Mouse (Mus musculus) granulocyte monocyte progenitor cell, adult 5-6 weeks (primary cell): Measurements from ENCODE around the gene Mboat2. TPM values are rescaled to one million over a fixed set of nuclear protein-coding genes. Genes with fewer than 3 reads are reported as not detected.

Experiments used
- ATAC-seq: replicated peaks from 2 replicates; pipeline ENCODE4 v1.8.0; 2016; ENCODE audit warnings: mild to moderate bottlenecking, moderate TSS enrichment, inconsistent platforms; ENCODE audit not compliant: poor library complexity, severe bottlenecking
- total RNA-seq, 2 experiments: library from RNA; stranded (forward) in 1 of 2; stranded (reverse) in 1 of 2; fragments of 200-712, 200-1000 nt in 1 of 2; fragments of >200 nt in 1 of 2; fragmentation: Nextera tagmentation in 1 of 2; gene quantifications; 2 replicates each; pipeline ENCODE4 v1.2.3; 2014 to 2017

Gene Mboat2
- total RNA-seq (2014; fragmentation: Nextera tagmentation) (0.39 and 0.70 TPM in 2 replicates), total RNA-seq (2017) (0.47 and 0.98 TPM in 2 replicates)

DNA sequence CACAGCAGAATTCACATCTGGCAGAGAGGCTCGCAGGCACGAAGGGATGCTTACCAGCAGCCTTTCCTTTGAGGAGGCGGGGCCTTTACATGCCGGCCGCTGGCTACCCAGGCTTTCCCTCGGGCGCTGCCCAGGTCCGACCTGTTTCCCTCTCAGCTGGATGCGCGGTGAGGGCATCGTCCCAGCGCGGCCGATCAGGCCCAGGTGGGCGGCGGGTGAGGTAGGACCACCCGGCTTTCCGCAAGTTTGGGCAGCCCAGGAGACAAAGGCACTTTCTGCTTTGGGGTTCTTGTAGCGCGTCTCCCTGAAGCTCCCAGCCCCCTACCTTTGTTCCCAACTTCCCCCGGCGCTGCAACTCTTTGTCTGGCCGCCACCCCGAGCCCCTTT, at the start of gene Mboat2:
Mboat2 (plus strand) TSS at position 114 of the 387 bp plus-strand sequence.
- ATAC-seq = peak; percentile 39

DNA sequence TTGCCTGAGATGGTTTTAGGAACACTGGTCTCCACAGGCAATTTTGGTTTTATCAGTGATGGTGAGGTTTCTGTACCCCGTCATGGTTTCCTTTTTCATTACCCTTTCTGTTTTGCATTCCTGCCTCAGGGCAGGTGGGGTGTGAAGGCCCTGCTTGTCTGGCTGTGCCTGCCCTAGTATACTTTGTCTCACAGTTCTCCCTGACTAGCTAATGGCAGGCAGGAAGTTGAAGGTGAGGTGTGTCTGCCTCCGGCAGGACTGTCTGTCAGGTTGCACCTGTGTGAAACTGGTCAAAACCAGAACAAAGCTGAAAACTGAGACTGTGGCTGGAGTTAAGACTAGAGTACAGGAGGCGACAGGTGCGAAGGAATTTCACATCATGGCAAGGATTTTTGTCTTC, 46.9 kb upstream of the Mboat2 start:
- no peak for ATAC-seq

DNA sequence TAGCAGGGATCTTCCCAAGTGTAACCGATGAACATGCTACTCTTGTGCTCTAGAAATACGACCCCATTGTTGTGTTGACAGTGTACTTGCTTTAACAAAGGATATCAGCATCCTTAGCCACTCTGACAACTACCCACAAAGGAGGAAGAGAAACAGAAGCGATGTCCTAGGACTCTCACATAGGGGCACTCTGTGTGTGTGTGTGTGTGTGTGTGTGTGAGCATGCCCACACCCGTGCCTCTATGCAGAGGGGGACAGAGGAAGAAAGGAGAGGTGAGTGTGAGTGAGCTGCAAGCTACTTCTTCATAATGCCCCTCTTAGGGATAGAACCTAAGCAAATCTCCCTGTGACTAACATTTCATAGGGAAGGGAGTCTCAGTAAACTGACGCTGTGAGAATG, 44.8 kb upstream of the Mboat2 start:
- ATAC-seq = peak; percentile 91

DNA sequence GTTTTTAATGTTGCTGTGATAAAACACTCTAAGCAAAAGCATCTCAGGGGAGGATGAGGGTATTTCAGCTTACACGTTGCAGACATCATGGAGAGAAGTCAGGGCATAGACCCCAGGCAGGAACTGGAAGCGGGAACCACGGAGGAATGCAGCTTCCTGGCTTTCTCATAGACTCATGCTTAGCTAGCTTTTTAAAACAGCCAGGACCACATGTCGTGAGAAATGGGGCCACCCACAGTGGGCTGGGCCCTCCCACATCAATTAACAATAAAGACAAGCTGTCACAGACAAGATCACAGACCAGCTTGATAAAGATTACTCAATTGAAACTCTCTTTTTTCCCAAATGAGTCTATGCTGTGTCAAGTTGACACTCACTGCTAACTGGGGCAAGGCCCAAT, 44.4 kb upstream of the Mboat2 start:
- peak; percentile 19; the same call in 1 of the 2 replicates for ATAC-seq

DNA sequence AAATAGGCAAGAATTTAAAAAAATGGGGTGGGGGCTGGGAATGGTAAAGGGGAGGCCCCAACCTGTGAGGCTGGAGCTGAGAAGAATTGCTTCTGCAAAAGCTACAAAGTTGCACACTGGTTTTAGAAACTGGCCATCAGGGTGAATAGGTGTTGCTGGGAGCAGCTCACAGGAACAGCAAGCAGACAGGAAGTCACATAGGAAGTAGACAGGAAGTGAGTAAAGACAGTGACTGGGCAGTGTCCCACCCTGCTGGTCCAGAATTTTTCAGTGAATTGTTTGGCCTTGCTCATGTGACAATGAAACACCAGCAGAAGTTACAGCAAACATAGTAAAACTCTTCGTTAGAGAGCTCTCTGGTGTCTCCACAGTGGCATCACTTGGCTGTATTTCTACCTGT, 41.0 kb upstream of the Mboat2 start:
- peak; percentile 50 for ATAC-seq

DNA sequence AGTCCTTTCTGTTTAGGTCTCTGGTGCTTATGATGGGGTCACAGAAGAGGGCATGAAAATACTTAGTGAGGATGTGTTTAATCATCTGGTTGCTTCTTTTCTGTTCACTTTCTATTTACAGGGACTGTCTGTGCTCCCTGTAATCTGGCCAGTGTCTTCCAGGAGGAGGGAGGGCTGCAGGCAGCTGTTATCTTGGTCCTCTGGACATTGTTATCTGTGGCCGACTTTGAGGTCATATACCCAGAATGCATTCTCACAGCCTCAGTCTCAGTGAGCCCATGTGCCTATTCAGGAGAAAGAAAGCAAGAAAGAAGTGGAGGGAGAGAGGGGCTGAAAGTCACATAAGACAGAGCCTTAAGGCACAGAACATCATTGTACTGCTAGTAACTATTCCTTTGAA, 19.4 kb upstream of the Mboat2 start:
- no peak for ATAC-seq

DNA sequence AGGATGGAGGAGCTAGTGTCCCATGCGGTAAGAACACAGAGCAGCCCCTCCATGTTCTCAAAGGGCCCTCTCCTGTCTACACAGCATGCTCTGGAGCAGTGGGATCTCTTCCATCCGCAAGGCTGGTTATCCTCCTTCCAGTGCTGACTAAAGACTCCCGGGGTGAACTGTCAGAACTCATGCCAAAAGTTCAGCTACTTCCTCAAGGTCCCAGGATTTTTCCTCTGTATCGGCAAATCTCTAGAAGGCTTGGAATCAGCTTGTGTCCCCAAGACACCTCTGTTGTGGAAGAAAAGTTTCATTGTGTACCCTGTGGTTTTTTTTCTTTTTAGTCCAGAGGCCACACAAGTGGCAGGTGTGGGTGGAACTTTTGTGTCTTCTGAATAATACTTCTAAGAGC, 18.8 kb upstream of the Mboat2 start:
- ATAC-seq = no peak

DNA sequence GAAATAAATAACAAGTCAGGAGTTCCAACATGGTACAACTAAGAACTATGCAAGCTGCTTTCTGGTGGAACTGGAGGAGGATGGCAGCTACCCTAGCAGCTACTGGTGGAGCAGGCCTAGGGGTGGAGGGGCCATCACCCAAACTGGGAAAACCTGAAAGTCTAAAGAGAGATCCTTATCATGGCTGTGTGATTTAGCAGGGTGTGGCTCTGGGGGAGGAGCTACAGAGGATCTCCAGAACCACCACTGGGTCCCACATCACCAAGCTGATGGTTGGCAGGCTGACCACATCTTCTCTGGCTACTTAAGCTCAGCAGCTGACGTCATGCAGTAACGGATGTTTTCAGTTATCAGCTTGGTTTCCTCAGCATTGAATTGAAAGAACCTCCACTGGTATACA, 7.8 kb upstream of the Mboat2 start:
- no peak for ATAC-seq

DNA sequence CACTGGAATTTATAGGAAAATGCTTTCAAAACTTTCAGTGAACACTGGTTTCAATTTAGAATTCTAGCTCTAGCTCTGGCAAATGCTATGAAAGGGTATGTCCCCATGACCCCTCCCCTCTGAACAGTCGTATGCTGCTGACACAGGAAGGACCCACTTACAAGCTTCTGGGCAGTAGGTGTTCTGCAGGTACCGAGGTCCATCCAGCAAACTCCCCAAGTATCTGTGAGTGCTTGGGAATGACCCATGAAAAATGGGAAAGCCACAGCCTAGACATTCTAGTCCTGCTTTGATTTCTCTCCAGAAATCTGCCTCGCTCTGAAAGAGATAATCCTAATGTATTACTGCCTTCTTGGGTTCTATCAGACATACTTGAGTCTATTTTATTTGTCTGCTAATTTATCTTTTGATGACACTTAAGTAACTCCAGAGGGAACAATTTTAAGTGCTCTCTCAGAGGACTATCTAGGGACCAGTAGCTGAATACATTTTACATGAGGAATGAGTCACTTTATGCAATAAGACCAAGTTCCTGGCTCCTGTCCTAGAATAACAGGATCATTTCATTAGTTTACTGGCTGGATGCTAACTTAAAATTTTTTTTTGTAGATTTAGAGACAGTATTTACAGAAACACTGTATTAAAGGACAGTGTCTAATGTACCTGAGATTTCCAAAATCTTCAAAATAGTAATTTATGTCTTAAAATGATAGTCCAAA, 6.9 kb upstream of the Mboat2 start:
- ATAC-seq = no peak

DNA sequence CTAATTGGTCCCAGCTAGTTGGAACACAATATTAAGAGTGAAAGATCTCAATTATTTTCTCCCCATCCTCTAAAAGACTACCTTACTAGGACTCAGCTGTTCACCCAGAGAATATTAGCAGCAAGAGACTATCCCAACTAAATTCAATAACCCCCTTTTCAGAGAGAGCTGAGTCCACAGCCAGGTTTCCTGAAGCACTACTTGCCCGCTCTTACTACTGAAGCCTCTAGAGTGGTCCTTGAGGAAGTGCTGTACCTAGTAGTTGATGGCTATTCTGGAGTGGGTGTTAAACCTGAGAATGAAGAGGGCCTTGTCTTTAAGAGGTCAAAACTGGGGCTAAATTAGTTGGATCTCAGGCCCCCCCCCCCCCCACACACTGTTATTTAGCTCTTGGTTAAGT, 593 bp upstream of the Mboat2 start:
- no peak for ATAC-seq

DNA sequence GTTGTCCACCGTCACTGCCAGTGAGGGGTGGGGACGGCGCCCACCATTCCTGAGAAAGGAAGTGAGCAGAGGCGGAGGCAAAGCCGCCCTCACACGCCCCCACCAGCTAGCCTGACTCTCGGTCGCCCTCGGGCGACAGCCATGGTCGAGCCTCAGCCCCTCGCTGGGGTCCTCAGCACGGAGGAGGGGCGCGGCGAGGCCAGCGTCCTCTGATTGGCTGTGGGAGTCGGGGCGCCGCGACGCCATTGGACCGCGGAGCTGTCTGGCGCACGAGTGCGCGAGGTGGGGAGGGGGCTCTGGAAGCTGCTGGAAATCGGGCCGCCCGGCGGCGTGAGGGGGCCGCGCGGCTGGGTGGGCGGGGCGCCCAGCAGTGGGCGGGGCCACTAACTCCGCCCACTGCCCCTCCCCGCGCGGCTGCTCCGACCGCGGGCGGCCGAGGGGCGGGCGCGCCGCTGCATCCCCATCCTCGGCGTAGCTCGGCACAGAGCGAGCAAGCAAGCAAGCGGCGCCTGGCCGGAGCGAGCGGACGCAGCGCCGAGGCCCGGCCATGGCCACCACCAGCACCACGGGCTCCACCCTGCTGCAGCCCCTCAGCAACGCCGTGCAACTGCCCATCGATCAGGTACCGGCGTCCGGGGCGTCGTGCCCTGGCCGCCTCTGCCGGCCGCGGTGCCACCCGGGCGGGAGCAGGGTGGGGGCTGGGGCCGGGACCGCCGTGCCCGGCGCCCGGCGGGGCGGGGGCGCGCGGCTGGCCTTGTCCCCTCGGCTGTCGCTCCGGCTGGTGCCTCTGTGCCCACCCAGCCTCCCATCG, 679 bp downstream of the Mboat2 start:
- peak; percentile 83 for ATAC-seq

DNA sequence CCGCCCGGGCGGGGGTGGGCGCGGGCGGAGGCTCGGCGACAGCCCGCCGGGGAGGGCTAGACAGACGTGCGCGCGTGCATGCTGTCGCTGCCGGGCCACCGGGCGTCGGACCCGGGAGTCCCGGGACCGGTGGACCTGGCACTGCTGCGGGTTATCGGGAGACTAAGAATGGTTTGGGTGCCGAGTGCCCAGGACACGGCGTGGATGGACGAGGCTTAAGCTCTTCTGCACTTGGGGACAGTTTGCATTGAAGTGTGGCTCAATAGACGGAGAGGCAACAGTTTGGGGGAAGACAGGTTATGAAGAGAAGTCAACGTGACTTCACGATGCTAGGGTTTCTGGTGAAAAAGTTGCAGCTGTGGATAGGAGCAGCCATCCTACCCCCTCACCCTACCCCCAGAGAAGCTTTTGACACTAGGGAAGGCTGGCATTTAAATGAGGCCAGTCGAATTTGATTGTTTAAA, 1.3 kb downstream of the Mboat2 start:
- no peak for ATAC-seq

DNA sequence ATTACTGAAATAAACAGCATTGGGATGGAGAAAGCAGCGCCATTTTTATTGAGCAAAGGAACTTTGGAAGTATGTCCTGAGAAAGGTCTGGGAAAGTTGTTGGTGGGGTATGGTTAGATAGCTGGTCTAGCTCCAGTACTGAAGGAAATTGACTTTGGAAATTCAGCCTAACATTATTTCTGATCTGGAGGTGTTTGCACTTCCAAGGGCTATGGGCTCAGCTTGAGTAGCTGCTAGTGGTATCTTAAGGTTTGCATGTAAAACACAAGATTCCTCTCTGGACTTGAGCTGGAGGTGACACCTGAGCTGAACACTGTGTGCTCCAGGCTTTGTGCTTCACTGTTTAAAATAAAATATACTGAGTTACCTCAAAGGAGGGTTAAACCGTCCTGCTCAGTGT, 1.8 kb downstream of the Mboat2 start:
- ATAC-seq = no peak

DNA sequence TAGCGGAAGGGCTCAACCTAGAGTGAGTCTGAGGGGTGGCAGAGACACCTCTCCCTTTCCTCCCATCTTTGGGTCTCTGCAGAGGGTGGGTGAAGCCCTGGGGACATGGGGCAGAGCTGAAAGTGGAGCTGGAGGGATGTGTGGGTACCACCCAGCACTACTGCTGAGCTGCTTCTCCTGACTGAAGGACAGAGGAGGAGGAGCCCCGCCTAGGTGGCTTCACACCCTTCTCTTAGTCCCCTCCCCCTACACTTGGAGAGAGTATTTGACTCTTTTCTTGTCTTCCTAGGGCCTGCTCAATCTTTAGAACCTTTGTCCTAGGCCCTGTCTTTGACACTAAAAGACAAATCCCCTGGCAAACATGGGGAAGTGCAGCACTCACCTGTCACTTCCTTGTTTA, 7.3 kb downstream of the Mboat2 start:
- peak; percentile 39; the same call in 1 of the 2 replicates for ATAC-seq

DNA sequence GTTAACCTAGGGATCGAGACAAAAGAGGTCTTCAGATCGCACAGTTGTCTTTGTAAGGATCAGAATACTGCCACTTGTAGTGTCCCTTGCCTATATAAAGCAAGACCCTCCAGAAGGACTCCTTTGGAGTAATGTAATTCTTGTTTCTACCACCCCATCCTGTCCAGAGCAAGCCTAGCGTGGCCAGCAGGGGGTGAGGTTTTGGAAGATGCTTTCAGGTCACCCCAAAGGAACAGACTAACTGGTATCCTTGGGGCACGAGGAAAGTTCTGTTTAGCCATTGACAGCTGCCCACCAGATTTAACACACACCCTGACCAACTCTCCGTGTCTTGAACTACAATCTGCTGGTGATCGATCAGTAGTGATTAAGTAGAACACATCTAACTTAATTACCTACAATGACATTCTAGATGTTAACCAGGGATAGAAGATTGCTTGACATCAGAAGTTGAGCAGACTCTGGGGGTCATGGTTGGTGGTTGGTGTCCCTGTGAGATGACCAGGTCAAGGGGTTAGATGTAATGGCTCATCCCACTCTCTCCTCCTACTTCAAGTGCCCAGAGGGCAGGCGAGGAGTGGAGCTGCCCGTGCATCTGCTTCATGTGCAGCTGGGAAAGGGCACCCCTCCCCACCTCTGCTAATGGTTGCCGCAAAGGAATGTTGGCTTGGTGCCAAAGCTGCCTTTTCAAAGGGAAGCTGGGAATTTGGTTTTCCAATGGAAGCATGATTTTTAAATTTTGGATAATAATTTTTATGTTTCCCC, 10.6 kb downstream of the Mboat2 start:
- ATAC-seq = no peak

DNA sequence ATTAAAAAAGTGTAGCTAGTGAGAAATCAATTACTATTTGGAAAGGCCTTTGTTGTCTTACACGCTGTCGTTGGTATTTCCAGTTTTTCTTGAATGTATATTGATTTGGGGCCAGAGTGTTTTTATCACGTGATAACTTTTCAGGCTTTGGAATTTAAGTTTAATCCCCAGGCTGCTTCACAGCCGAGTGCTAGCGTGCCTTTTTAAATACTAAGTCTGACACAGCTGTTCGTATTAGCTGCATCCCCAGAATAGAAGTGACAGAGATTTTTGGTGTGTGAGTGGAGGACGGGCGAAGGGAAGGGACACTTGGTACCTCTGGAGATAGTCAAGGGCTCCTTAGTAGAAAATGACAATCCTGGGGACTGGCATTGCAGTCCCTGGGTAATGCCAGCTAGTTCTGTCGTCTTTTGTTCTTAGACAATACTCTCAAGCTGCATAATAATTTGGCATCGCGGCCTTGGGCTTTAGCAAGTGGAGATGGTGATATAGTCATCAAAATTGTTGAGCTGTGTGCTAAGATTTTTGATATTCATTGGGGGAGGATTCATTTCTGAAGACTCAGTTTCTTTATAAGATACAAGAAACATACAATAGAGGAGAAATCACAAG, 11.7 kb downstream of the Mboat2 start:
- no peak for ATAC-seq

DNA sequence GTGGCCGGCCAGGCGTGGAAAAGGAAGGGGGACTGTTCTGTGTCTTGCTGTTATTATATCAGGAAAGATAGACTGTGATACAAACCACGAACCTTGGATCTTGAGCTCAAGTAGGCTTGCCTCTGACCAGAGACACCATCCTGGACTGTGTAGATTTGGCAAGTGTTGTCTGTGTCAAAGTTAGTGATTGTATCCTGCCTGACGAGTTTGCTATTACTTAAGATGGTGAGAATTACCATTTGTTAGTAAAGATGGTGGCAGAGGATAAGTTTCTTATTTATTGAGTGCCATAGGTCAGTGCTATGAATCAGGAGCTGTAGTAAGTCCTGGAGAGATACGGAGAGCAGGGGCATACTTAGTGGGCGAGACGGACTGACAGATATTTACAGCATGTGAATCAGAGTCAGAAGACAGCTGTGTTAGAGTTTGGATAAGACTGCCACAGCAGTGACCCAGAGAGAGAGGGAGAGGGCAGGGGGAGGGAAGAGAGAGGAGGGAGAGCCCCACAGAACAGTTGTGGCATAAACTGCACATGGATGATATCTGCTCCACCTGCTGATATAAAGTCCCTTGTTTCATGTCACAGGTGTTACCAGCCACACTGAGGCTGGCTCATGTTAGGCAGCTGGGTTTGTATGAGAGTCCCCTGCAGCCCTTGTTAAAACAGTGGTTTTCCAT, 12.9 kb downstream of the Mboat2 start:
- no peak for ATAC-seq

DNA sequence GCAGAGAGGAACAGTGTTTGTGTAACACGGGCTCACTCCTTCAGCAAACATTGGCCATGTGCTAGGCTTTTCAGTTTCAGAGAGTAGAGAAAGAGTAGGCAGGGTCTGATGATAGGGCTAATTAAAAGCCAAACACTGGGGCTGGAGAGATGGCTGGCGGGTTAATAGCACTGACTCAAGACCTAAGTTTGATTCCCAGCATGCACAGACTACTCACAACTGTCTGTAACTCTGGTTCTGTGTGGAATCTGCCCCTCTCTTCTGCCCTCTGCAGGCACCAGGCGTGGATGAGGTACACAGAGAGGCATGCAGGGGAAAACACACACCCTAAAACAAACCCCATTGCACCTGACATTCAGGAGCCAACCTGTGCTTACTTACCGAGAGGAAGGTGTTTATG, 14.7 kb downstream of the Mboat2 start:
- ATAC-seq = 0 out of 2 replicates have a peak, but pooled peaks have one; percentile 22

DNA sequence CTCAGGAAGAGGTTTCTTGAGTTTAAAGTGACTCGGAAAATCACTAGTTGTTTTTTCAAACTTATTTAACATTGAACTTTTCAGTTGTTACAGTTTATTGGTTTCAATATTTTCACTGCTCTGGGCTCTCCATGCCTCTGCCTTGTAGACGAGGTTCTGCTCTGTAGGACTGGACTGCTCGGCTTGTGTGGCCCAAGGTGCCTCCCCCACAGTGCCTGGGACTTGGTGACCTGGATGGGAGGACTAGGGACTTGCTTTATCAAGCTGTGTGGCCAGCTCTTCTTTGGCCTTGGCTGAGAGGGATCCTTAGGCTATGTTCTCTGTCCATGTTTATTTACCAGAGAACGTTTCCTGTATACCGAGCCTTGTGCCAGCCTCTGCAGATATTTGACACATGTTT, 17.4 kb downstream of the Mboat2 start:
- ATAC-seq = no peak

DNA sequence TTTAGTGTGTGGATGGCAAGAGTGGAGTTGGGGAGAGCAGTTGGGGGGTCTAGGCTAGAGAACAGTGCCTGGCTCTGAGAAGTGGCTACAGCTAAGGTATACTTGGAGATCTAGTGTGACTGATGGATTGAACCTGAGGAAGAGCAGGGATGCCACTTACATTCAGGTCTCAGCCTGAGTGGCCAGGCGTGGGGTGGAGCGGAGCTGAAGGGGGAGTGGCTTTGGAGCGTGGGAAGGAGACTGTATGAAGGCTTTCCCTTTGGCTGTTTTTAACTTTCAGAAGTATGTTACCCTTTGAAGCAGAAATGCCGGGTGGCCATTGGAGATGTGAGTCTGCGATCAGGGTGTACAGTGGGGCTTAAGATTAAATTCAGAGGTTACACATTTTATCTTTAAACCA, 26.7 kb downstream of the Mboat2 start:
- ATAC-seq = no peak
